Mouse (Mus musculus): ENCODE measurements around the gene Lipn. TPM values are rescaled to one million over a fixed set of nuclear protein-coding genes. Genes with fewer than 3 reads are reported as not detected.

Gene Lipn
- total RNA-seq, 2 experiments from 2014 or later, result 0.59 TPM; not detected in 1

Small RNAs within 50 kb of the gene (microRNA-seq; reads per million reads assigned to microRNA genes)
- gene Gm23334, result not detected

Other genes with a start within 250 kb of the Lipn start
- not detected for gene Lipf, start 106.2 kb upstream of the Lipn start, total RNA-seq (2021)
- gene Lipk, start 59.1 kb upstream of the Lipn start, total RNA-seq (2021), result under 1 TPM; 0.13 to 0.40 TPM
- not detected for gene Lipm, start 33.6 kb downstream of the Lipn start, total RNA-seq (2021)
- gene Ankrd22, start 98.7 kb downstream of the Lipn start, total RNA-seq (2021), result not detected
- 1 to 10 TPM; 4.3 to 5.6 TPM for gene Stambpl1, start 124.9 kb downstream of the Lipn start, total RNA-seq (2021)
- gene Acta2, start 188.2 kb downstream of the Lipn start, total RNA-seq (2021), result 10 to 100 TPM; 28.2 to 55.6 TPM
- 10 to 100 TPM in 1 of 2 experiments, 1 to 10 TPM in 1; 9.0 to 15.0 TPM for gene Fas, start 223.3 kb downstream of the Lipn start, total RNA-seq (2021)